Mouse (Mus musculus) lung, adult 2 months (tissue): ENCODE results near the gene Fam131a.

Experiments used
- CTCF ChIP-seq: fragments of 200-500 bp; IDR thresholded peaks from 2 replicates; pipeline ENCODE4 v1.5.1; 2011; ENCODE audit warnings: mild to moderate bottlenecking, low read length, control low read depth; ENCODE audit not compliant: insufficient read depth
- POLR2A ChIP-seq: fragments of 200-500 bp; IDR thresholded peaks from 2 replicates; pipeline ENCODE4 v1.6.1; 2011; ENCODE audit warnings: low read depth, mild to moderate bottlenecking, control low read depth, low read length, borderline replicate concordance; ENCODE audit errors: extremely low read depth

- no peak for TF ChIP-seq CTCF
- TF ChIP-seq POLR2A = no peak
These were observed 22.1 kb downstream of the Fam131a start for GRCm38 (mm10) chr16:20715161-20715560.
